Mouse (Mus musculus) lung, adult 2 months (tissue): ENCODE data around the gene Rnf216. TPM values are rescaled to one million over a fixed set of nuclear protein-coding genes. Genes with fewer than 3 reads are reported as not detected.

ENCODE experiments used
- DNase-seq: peaks from one replicate; pipeline ENCODE4 v3.0.0; 2022
- H3K4me1 ChIP-seq: fragments of 200-500 bp; 2 replicates; pipeline ENCODE4 v1.6.1; 2011; ENCODE audit warnings: low read length; ENCODE audit not compliant: control insufficient read depth, insufficient read depth
- H3K4me3 ChIP-seq: fragments of 200-500 bp; replicated peaks from 2 replicates; pipeline ENCODE3; 2011; ENCODE audit warnings: low read depth, mild to moderate bottlenecking, control low read depth, low read length; ENCODE audit errors: extremely low read depth
- CTCF ChIP-seq: fragments of 200-500 bp; IDR thresholded peaks from 2 replicates; pipeline ENCODE4 v1.5.1; 2011; ENCODE audit warnings: mild to moderate bottlenecking, low read length, control low read depth; ENCODE audit not compliant: insufficient read depth
- POLR2A ChIP-seq: fragments of 200-500 bp; IDR thresholded peaks from 2 replicates; pipeline ENCODE4 v1.6.1; 2011; ENCODE audit warnings: low read depth, mild to moderate bottlenecking, control low read depth, low read length, borderline replicate concordance; ENCODE audit errors: extremely low read depth
- WGBS: fragments of 180-500 bp; shearing (Covaris S2); methylation state at CpG from one replicate; pipeline ENCODE4 v1.1.7; 2018; 5-methylcytosine and 5-hydroxymethylcytosine counted together
- polyA plus RNA-seq: library from polyadenylated mRNA; depleted of rRNA; stranded (reverse); fragments of >200 nt; gene quantifications from 2 replicates; pipeline ENCODE4 v1.2.3, GENCODE M21; 2012

Rnf216 gene
- polyA plus RNA-seq, 1 experiment = 27.7 TPM

- WGBS = 75% methylated on average over 3 of the region's 3 CpGs
- peaks cover 7% of the 10 kb centered on the region; the same call in 1 of the 2 replicates for H3K4me1 ChIP-seq
- H3K4me3 ChIP-seq = no peak overlapping the region
- TF ChIP-seq POLR2A (no peak), CTCF (no peak)
- no peak for DNase-seq
Observed at GRCm38 (mm10) chr5:143106842-143107241, 6.0 kb downstream of the Rnf216 start.

- 87% methylated on average over 2 of the region's 2 CpGs for WGBS
- peaks cover 6% of the 10 kb centered on the region for H3K4me1 ChIP-seq
- TF ChIP-seq POLR2A (no peak), CTCF (no peak)
Observed at GRCm38 (mm10) chr5:143103231-143103630, 9.6 kb downstream of the Rnf216 start.

GRCm38 (mm10) chr5:143101626-143102025, 11.2 kb downstream of the Rnf216 start:
- no peak for DNase-seq
- H3K4me1 ChIP-seq = peaks cover 6% of the 10 kb centered on the region
- WGBS = 76% methylated on average over 1 of the region's 1 CpGs
- no peak overlapping the region for H3K4me3 ChIP-seq
- no peak for TF ChIP-seq CTCF
- no peak for TF ChIP-seq POLR2A

More at GRCm38 (mm10) chr5:143103231-143103630, 9.6 kb downstream of the Rnf216 start:
- H3K4me3 ChIP-seq = no peak overlapping the region
- no peak for DNase-seq

- WGBS = 88% methylated on average over 7 of the region's 7 CpGs
- no peak for TF ChIP-seq POLR2A
- TF ChIP-seq CTCF = no peak
- no peak for DNase-seq
- H3K4me1 ChIP-seq = no peaks in the 10 kb centered on the region
- H3K4me3 ChIP-seq = no peak overlapping the region
Observed at GRCm38 (mm10) chr5:143095256-143095655, 17.5 kb downstream of the Rnf216 start.

GRCm38 (mm10) chr5:143092891-143093290, 19.9 kb downstream of the Rnf216 start:
- WGBS = 46% methylated on average over 3 of the region's 3 CpGs
- DNase-seq = no peak
- TF ChIP-seq CTCF = no peak
- no peak for TF ChIP-seq POLR2A
- Histone ChIP-seq H3K4me3 (no peak overlapping the region), H3K4me1 (no peaks in the 10 kb centered on the region)

- DNase-seq = peak; percentile 32
Observed at GRCm38 (mm10) chr5:143084898-143085297, 27.9 kb downstream of the Rnf216 start.

GRCm38 (mm10) chr5:143079806-143080205, 33.0 kb downstream of the Rnf216 start:
- TF ChIP-seq CTCF = no peak
- no peak for TF ChIP-seq POLR2A
- DNase-seq = no peak
- Histone ChIP-seq H3K4me3 (no peak overlapping the region), H3K4me1 (no peaks in the 10 kb centered on the region)
- WGBS = 94% methylated on average over 1 of the region's 1 CpGs

More at GRCm38 (mm10) chr5:143084898-143085297, 27.9 kb downstream of the Rnf216 start:
- no peak overlapping the region for H3K4me3 ChIP-seq
- no peaks in the 10 kb centered on the region for H3K4me1 ChIP-seq
- TF ChIP-seq CTCF (peak; percentile 63), POLR2A (no peak)
- whole genome bisulfite sequencing = 72% methylated on average over 4 of the region's 4 CpGs

- Histone ChIP-seq H3K4me3 (no peak overlapping the region), H3K4me1 (no peaks in the 10 kb centered on the region)
- no peak for DNase-seq
- 93% methylated on average over 3 of the region's 3 CpGs for WGBS
- TF ChIP-seq POLR2A (no peak), CTCF (no peak)
Observed at GRCm38 (mm10) chr5:143076603-143077143, 36.1 kb downstream of the Rnf216 start.

GRCm38 (mm10) chr5:143075987-143076386, 36.8 kb downstream of the Rnf216 start:
- 92% methylated on average over 2 of the region's 2 CpGs for WGBS
- DNase-seq = no peak
- TF ChIP-seq POLR2A = no peak
- no peak for TF ChIP-seq CTCF
- no peak overlapping the region for H3K4me3 ChIP-seq
- H3K4me1 ChIP-seq = no peaks in the 10 kb centered on the region

GRCm38 (mm10) chr5:143069048-143069447, 43.7 kb downstream of the Rnf216 start:
- TF ChIP-seq CTCF (no peak), POLR2A (no peak)
- DNase-seq = no peak
- WGBS = 92% methylated on average over 2 of the region's 2 CpGs
- Histone ChIP-seq H3K4me1 (no peaks in the 10 kb centered on the region), H3K4me3 (no peak overlapping the region)
